Mouse (Mus musculus) erythroblast, embryonic 14.5 days (primary cell): Measurements from ENCODE around the gene A630095N17Rik. TPM values are rescaled to one million over a fixed set of nuclear protein-coding genes. Genes with fewer than 3 reads are reported as not detected.

ENCODE experiments used
- H3K27me3 ChIP-seq: 2 replicates; pipeline ENCODE4 v1.6.1; 2012; ENCODE audit warnings: inconsistent platforms; ENCODE audit not compliant: control insufficient read depth
- H3K36me3 ChIP-seq: 2 replicates; pipeline ENCODE4 v1.6.1; 2012; ENCODE audit warnings: mild to moderate bottlenecking, inconsistent platforms; ENCODE audit not compliant: control insufficient read depth
- H3K4me1 ChIP-seq: 2 replicates; pipeline ENCODE4 v1.6.1; 2012; ENCODE audit warnings: inconsistent platforms; ENCODE audit not compliant: control insufficient read depth
- H3K4me3 ChIP-seq: replicated peaks from 2 replicates; pipeline ENCODE3; 2012; ENCODE audit warnings: moderate library complexity, mild to moderate bottlenecking, inconsistent platforms
- H3K9me3 ChIP-seq: 2 replicates; pipeline ENCODE4 v1.6.1; 2012; ENCODE audit warnings: low read length, inconsistent platforms, mixed read lengths; ENCODE audit not compliant: control insufficient read depth
- GATA1 ChIP-seq: IDR thresholded peaks from 2 replicates; pipeline ENCODE4 v1.6.1; 2012; ENCODE audit warnings: low read length, inconsistent platforms, mixed read lengths
- TAL1 ChIP-seq: IDR thresholded peaks from 3 replicates; pipeline ENCODE4 v1.6.1; 2012; ENCODE audit warnings: low read length, inconsistent platforms, mixed read lengths
- polyA plus RNA-seq: library from polyadenylated mRNA; stranded (reverse); fragments of >175 nt; gene quantifications from 2 replicates; pipeline ENCODE4 v1.2.3, GENCODE M21; 2012

The A630095N17Rik gene
- not detected in 2 replicates for polyA plus RNA-seq

DNA sequence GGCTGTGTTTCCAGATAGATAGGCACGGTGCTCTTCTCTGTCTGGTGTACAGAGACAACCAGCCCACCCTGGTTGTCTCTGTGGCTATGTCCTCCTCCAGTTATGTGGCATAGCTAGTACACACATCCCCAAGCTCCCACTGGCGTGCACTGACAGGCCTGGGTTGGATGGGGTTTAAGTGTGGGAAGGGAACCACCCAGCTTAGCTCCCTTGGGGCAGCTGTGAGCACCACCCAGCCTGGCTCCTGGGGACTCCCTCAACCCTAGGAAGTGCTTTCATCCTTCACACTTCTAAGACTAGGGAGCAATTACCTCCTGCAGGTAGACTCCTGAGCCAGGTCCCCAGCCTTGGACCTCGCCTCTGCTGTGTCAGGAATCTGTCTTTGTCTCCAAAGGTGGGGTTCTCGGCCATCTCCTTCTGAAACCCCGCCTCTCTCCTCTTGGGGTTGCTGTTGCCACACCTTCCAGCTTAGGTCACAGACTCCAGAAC, at the start of gene A630095N17Rik:
Gene A630095N17Rik (minus strand): TSS at position 439 of the 489 bp plus-strand sequence.
- H3K9me3 ChIP-seq: no peaks in the 10 kb centered on the region
- H3K27me3 ChIP-seq: no peaks in the 10 kb centered on the region
- no peaks in the 10 kb centered on the region for H3K36me3 ChIP-seq
- H3K4me1 ChIP-seq: peaks cover 89% of the 10 kb centered on the region
- H3K4me3 ChIP-seq: no peak within 1 kb of the TSS
- TF ChIP-seq GATA1 (no peak), TAL1 (no peak)

DNA sequence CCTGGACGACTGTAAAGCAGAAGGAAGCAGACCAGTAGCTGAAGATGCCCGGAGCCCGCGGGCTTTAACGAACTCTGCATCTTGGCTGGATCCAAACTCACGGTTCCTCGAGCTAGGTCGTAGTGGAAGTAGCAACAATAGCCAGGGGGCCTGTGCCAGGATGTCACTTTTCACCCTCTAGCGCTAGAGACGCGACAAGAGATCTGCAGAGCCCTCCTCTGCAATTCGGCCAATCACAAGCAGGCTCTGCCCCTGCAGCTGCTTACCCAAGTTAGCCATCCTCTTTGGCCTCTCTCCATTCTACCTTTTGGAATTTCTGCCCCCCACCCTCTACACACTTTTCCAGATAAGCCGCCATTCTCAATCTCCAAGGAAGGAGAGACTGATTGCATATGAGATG, 46.3 kb upstream of the A630095N17Rik start, which contains the start of gene Resp18:
Gene Resp18 (minus strand): TSS at position 188 of the 400 bp plus-strand sequence.
- H3K4me3 ChIP-seq: no peak within 1 kb of the TSS
- H3K4me1 ChIP-seq: no peaks in the 10 kb centered on the region
- TF ChIP-seq GATA1: no peak
- no peak for TF ChIP-seq TAL1
- H3K27me3 ChIP-seq: peaks cover 12% of the 10 kb centered on the region
- H3K36me3 ChIP-seq: no peaks in the 10 kb centered on the region
- H3K9me3 ChIP-seq: peaks cover 6% of the 10 kb centered on the region; the same call in 1 of the 2 replicates

DNA sequence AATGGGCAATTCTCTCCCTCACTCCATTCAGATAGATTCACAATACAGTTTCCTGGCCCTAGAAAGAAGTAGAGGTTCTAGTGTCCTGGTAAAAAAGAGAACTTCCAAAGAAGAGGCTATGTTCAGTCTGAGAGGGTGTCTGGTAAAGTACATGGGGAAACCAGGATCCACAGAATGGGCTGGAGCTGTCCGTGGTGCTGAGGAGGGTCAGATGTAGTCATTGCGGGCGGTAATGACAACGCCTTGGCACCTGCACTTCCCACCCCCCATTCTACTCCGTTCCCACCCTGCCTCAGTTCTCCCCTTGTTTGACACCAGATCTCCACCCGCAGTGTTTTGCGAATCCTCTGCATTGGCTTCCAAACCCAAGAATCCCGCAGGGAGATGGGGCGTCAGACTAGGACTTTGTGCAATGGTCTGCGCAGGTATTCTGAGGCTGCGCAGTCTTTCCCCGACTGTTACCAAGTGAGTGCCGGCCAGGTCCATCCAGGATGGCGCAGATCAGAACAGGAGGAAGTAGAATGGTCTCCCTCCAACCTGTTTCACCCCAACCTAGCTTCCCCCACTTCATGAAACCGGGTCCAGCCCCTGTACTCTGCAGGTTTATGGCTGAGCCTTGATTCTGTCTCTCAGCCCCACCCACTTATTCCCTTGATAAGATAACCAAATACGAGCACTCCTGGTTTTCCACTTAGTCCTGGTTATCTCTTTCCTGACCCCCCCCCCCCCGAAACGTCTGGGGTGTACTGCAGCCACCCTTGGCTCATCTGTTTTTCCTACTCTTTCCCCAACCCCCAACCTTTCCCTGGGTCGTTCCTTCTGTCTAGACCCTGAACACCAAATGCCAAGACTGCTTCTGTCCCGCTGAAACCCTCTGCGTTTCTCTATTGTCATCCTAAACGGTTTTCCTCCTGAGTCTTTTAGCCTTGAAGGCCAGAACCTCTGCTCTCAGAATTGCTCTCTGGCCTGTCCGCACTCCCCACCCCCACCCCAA, 45.6 kb upstream of the A630095N17Rik start:
- Histone ChIP-seq H3K9me3 (peaks cover 6% of the 10 kb centered on the region; the same call in 1 of the 2 replicates), H3K4me1 (no peaks in the 10 kb centered on the region), H3K27me3 (peaks cover 12% of the 10 kb centered on the region), H3K4me3 (no peak overlapping the region), H3K36me3 (no peaks in the 10 kb centered on the region)
- TF ChIP-seq GATA1: no peak
- no peak for TF ChIP-seq TAL1

DNA sequence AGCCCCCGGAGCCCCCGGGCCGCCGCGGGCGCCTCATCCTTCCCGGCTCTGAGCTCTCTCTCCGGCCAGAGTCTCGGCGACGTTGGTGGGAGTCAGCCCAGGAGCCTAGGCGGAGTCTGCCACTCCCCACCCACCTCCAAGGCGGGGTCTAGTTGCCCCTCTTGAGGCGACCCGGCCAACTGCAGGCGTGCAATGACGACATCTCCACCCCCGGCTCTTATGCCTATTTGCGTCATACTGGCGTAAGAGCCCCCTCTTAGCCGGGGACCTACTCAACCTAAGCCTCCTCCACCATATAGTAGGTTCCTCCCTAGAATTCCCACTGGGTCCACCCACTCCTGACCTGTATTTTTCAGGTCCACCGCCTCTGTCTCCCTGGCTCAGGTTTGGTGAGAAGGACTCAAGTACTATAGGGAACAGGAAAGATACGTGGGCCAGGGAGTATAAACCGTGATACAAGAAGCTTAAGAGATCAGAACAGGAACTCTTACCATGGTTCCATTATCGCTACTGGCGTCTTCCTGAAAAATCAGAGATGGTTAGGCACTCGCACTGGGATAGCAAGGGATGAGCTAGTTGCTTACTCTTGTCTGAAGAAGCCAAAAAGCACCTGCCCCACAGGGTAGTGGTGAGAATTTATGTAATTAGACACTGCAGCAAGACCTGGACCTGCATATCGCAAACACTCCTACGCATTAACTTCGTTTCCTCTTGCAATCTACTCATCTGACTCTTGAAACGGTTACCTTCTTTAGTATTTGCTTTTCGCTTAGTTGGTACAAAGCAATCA, 32.4 kb upstream of the A630095N17Rik start, which contains the start of gene Ptprn:
Gene Ptprn (minus strand): TSS at position 412 of the 790 bp plus-strand sequence.
- no peak within 1 kb of the TSS for H3K4me3 ChIP-seq
- H3K27me3 ChIP-seq: peaks cover 43% of the 10 kb centered on the region

DNA sequence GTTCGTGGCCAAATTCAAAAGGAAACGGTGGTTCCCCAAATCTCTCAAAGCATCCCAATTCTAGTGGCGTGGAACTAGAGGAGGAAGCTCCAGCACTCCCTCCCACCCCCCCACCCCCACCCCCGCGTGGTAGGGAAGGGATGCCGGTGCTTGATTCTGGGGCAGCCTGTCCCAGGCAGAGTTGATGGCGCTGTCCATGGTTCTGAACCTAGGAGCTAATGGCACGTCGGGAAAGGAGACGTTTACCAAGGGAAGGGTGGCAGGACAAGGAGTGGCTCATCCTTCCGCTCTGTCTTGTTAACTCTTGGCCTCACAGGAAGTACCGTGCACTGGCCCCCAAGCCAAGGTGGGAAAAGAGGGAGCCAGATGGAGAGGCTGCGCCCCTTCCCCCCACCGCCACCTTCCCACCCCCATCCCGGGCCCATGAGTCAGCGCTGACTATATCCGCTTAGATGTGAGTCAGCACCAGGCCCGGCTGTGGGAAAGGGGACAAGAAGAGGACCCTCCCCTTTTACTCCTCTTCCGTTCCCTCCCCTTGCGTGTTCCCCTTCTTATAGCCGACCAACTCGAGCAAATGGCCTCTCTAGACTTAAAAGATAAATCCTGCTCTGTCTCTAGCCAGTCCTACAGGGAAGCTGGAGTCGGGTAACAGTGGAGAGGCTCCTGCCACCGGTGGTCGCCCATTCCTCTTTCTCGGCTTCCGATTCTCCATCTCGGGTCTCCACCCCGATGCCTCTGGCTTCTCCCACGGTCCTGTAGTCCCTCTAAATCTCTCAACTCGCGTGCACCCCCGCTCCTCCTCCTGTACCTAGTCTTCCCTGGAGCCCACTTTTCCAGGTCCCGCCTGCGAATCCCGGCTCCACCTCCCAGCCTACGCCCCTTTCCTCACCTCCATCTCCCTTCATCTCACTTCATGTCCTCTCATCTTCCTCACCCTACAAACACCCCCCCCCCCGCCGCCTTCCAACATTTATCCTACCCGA, 31.4 kb upstream of the A630095N17Rik start:
- peaks cover 40% of the 10 kb centered on the region for H3K27me3 ChIP-seq
- no peak overlapping the region for H3K4me3 ChIP-seq
- no peaks in the 10 kb centered on the region for H3K9me3 ChIP-seq
- no peaks in the 10 kb centered on the region for H3K4me1 ChIP-seq
- H3K36me3 ChIP-seq: no peaks in the 10 kb centered on the region
- TF ChIP-seq GATA1 (no peak), TAL1 (no peak)

More for the DNA sequence above, 32.4 kb upstream of the A630095N17Rik start, which contains the start of gene Ptprn:
- TF ChIP-seq TAL1 (no peak), GATA1 (no peak)
- Histone ChIP-seq H3K36me3 (no peaks in the 10 kb centered on the region), H3K4me1 (no peaks in the 10 kb centered on the region), H3K9me3 (no peaks in the 10 kb centered on the region)

DNA sequence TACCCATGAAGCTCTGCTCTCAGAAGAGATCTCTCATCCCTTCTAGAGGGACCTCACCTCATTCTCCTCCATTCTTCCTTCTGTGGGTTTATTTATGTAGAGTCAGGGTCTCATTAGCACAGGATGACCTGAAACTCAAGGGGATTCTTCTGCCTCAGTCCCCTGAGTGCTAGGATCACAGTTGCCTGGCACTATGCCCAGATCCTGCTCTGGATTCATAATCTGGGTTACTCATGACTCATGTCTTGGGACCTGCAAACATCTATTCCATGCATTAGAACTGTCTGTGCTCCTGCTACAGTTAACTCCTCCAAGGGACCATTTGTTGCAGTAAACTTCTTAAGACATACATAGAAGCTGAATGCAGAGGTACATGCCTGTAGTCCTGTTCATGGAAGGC, 29.4 kb upstream of the A630095N17Rik start:
- no peak overlapping the region for H3K4me3 ChIP-seq
- TF ChIP-seq TAL1 (no peak), GATA1 (no peak)
- no peaks in the 10 kb centered on the region for H3K9me3 ChIP-seq
- no peaks in the 10 kb centered on the region for H3K36me3 ChIP-seq
- no peaks in the 10 kb centered on the region for H3K4me1 ChIP-seq
- peaks cover 40% of the 10 kb centered on the region for H3K27me3 ChIP-seq

DNA sequence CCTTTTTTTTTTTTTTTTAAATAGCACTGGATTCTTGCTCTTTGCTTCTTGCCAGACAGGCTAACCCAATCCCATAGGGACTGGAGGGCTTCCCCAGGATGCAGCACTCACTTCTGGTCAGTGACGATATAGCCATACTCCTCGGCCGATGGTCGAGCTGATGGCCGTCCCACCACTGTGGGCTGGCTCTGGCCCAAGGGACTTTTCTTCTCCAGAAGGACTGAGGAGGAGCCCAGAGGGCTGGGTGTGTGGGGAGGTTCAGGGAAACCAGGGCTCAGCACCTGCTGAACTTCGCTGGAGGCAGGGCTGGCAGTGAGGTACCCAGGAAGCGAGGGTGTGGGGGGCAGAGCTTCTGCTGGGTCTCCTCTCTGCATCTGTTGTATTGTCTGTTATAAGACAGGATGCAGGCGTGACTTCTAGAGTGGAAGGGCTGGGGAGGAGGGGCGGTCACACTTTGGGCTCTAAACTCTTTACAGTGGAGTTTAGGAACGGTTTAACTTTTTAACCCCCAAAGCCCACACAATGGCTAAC, 23.7 kb upstream of the A630095N17Rik start:
- peaks cover 33% of the 10 kb centered on the region for H3K4me1 ChIP-seq
- no peaks in the 10 kb centered on the region for H3K36me3 ChIP-seq
- TF ChIP-seq GATA1 (no peak), TAL1 (no peak)
- no peaks in the 10 kb centered on the region for H3K27me3 ChIP-seq
- H3K9me3 ChIP-seq: no peaks in the 10 kb centered on the region
- H3K4me3 ChIP-seq: no peak overlapping the region
